Mouse (Mus musculus): ENCODE measurements around the gene Pi4ka. TPM values are rescaled to one million over a fixed set of nuclear protein-coding genes. Genes with fewer than 3 reads are reported as not detected.
"Not testable (repeated sequence)": the region's sequence is repeated elsewhere in the genome, so short reads cannot be mapped to it uniquely, and the experiment has no call there.

Gene Pi4ka
- polyA plus RNA-seq, 1 experiment from 2014 or later = 35.5 TPM

- Histone ChIP-seq H3K27me3 (no peaks in the 10 kb centered on the region), H3K36me3 (no peaks in the 10 kb centered on the region), H3K4me3 (no peak overlapping the region), H3K27ac (no peak overlapping the region), H3K9ac (no peak overlapping the region), H3K4me1 (peaks cover 33% of the 10 kb centered on the region), H3K4me2 (no peak overlapping the region), H3K9me3 (no peaks in the 10 kb centered on the region)
- 84% methylated on average over 1 of the region's 1 CpGs for WGBS
- ATAC-seq (ENCODE audit: insufficient number of reproducible peaks, insufficient read depth, low FRiP score, low TSS enrichment, low read depth) = no peak
Measured at GRCm38 (mm10) chr16:17244996-17245395, 161.1 kb downstream of the Pi4ka start.

- 0 out of 2 replicates have a peak overlapping the region, but pooled peaks have one; percentile 28 for H3K27ac ChIP-seq
- no peak for ATAC-seq (ENCODE audit: insufficient number of reproducible peaks, insufficient read depth, low FRiP score, low TSS enrichment, low read depth)
- H3K4me1 ChIP-seq = peaks cover 39% of the 10 kb centered on the region
- WGBS = 44% methylated on average over 1 of the region's 1 CpGs
- H3K9ac ChIP-seq = no peak overlapping the region
- H3K27me3 ChIP-seq = no peaks in the 10 kb centered on the region
- H3K4me3 ChIP-seq = no peak overlapping the region
- no peak overlapping the region for H3K4me2 ChIP-seq
- H3K9me3 ChIP-seq = no peaks in the 10 kb centered on the region
- no peaks in the 10 kb centered on the region for H3K36me3 ChIP-seq
Measured at GRCm38 (mm10) chr16:17243731-17244130, 162.4 kb downstream of the Pi4ka start.

DNA sequence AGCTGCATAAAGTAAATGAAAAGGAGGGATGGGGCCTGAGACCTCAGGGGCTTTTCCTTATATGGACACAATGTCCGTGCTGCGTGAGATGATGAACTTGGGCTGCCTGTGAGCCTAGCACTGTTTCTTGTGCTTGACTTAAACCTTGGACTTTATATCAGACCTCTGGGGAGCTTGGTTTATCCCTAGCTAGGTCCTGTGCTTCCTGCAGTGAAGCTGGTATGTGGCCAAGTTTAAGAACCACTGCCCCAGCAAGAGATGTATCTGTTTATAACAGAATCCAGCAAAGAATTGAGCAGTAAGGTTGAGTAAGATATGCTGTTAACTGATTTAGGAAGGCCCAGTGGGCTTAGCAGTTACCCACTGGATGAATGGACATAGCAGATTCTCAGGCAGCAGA lies 166.7 kb downstream of the Pi4ka start:
- no peaks in the 10 kb centered on the region for H3K9me3 ChIP-seq
- H3K4me1 ChIP-seq = peaks cover 51% of the 10 kb centered on the region
- H3K9ac ChIP-seq = no peak overlapping the region
- H3K4me2 ChIP-seq = no peak overlapping the region
- H3K4me3 ChIP-seq = no peak overlapping the region
- no peak overlapping the region for H3K27ac ChIP-seq
- H3K27me3 ChIP-seq = no peaks in the 10 kb centered on the region
- no peak for ATAC-seq (ENCODE audit: insufficient number of reproducible peaks, insufficient read depth, low FRiP score, low TSS enrichment, low read depth)
- WGBS = 86% methylated on average over 2 of the region's 2 CpGs
- H3K36me3 ChIP-seq = no peaks in the 10 kb centered on the region

DNA sequence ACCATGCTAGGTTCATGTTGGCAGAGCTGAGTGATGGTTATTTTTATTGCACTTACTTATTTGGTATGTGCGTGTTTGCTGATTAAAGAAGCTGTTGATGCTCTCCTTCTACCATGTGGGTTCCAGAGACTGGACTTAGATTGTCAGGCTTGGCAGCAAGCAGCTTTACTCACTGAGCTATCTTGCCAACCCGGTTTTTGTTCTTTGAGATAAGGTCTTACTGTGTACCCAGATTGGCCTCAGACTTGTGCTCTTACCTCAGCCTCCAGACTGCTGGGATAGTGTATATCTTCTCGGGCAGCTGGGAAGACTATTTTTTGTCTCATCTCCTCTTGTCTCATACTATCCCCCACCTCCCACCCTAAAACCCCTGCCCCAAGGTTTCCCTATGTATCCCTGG lies 168.5 kb downstream of the Pi4ka start:
- Histone ChIP-seq H3K9me3 (no peaks in the 10 kb centered on the region), H3K27ac (no peak overlapping the region), H3K9ac (no peak overlapping the region), H3K4me2 (no peak overlapping the region), H3K36me3 (no peaks in the 10 kb centered on the region), H3K27me3 (no peaks in the 10 kb centered on the region), H3K4me1 (peaks cover 45% of the 10 kb centered on the region), H3K4me3 (no peak overlapping the region)
- no peak for ATAC-seq (ENCODE audit: insufficient number of reproducible peaks, insufficient read depth, low FRiP score, low TSS enrichment, low read depth)
- WGBS = 84% methylated on average over 3 of the region's 3 CpGs

- 36% methylated on average over 9 of the region's 9 CpGs for WGBS
- Histone ChIP-seq H3K27me3 (no peaks in the 10 kb centered on the region), H3K4me1 (peaks cover 38% of the 10 kb centered on the region), H3K27ac (peak overlapping the region; percentile 88), H3K4me3 (peak overlapping the region; percentile 80), H3K9me3 (no peaks in the 10 kb centered on the region), H3K36me3 (no peaks in the 10 kb centered on the region), H3K9ac (peak overlapping the region; percentile 95), H3K4me2 (peak overlapping the region; percentile 85)
- ATAC-seq (ENCODE audit: insufficient number of reproducible peaks, insufficient read depth, low FRiP score, low TSS enrichment, low read depth) = no peak
Measured at GRCm38 (mm10) chr16:17234916-17235665, 171.0 kb downstream of the Pi4ka start.

- WGBS = 3% methylated on average over 12 of the region's 12 CpGs
- ATAC-seq (ENCODE audit: insufficient number of reproducible peaks, insufficient read depth, low FRiP score, low TSS enrichment, low read depth) = no peak
- peak overlapping the region; percentile 80 for H3K4me3 ChIP-seq
Measured at GRCm38 (mm10) chr16:17234499-17234895, 171.6 kb downstream of the Pi4ka start.

DNA sequence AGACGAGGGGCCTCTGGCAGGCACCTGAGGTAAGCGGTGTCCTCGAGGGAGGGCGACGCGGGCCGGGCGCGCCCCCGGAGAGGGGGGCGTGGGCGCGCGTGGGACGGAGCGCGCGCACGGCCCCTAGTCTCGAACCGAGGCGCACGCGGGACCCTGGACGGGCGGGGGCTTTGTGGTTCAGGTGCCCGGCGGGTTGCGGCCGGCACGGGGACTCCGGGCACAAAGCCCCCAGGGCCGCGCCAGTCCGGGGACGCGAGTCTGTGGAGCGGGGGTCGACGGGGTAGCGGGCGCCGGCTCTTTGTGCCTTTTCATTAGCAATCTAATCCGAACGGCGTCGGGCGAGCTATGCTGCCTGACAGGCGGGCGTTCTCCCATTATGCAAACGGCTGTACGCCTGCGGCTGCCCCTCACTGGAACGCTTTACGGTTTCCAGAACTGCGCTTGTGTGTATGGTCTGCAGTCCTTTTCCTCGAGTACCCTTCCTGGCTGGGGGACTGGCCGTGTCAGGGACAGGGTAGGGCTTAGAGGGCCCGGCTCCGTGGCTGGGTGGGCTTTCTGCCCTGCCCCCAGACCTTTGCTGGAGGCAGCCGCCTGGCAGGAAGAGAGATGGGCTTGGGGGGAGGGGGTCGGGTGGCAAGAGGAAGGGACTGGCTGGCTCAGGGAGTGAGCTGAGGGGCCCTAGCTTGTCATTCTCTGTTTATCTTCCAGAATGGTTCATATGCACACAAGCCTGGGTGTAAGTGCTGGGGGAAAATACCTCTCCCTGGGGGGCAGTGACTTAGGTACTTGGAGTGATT lies 172.2 kb downstream of the Pi4ka start:
- ATAC-seq (ENCODE audit: insufficient number of reproducible peaks, insufficient read depth, low FRiP score, low TSS enrichment, low read depth) = peak; percentile 39
- Histone ChIP-seq H3K27ac (peak overlapping the region; percentile 88), H3K4me2 (peak overlapping the region; percentile 85), H3K36me3 (no peaks in the 10 kb centered on the region), H3K9ac (peak overlapping the region; percentile 95), H3K9me3 (no peaks in the 10 kb centered on the region), H3K4me1 (peaks cover 27% of the 10 kb centered on the region), H3K27me3 (no peaks in the 10 kb centered on the region), H3K4me3 (peak overlapping the region; percentile 80)
- under 1% methylated on average over 60 of the region's 62 CpGs for WGBS

More at GRCm38 (mm10) chr16:17234499-17234895, 171.6 kb downstream of the Pi4ka start:
- no peaks in the 10 kb centered on the region for H3K27me3 ChIP-seq
- H3K9ac ChIP-seq = peak overlapping the region; percentile 95
- H3K4me1 ChIP-seq = peaks cover 33% of the 10 kb centered on the region
- H3K27ac ChIP-seq = peak overlapping the region; percentile 88
- H3K36me3 ChIP-seq = no peaks in the 10 kb centered on the region
- H3K4me2 ChIP-seq = peak overlapping the region; percentile 85
- H3K9me3 ChIP-seq = no peaks in the 10 kb centered on the region

DNA sequence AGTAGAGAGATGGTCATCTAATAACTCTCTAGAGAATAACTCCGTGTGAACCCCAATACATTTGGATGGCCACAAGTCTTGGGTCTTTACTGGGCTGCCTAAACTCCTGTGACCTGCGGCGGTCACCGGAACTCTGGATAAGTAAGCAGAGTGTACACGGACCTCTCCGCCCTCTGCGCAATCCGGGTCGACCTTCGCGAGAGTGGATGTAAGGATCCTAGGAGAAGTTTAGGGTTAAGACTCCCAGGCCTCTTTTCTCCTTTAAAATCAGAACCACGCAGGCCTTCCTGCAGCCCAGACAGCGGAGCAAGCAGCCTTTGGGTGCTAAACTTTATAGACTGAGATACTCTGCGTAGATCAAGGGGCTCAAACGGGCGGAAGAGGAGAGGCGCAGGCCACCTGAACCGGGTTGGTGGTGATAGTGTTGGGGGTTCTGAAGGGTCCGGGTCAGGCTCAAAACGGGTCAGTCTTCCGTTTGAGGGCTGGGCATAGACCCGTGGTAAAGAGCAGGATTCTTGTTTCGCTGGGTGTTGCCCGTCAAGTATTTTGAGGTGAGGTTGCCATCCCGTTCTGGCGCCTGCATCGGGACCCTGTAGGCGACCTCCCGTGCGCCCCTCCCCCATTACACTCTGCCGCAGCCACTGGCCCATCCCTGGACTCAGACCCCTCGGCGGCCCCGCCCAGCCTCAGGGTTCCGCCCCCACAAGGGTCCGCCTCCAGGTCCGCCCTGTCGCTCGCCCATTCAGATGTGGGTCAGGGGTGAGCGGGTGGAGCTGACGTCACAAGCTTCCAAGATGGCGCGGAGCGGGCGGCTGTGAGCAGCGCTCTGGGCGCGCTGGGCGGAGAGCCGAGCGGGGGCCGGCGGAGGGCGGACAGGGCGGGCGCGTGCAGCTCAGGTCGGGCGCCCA lies 173.1 kb downstream of the Pi4ka start, which contains the start of gene Hic2:
Gene Hic2, plus strand, starts transcription at position 779 of the 908 bp plus-strand sequence.
- Histone ChIP-seq H3K27me3 (no peaks in the 10 kb centered on the region), H3K36me3 (no peaks in the 10 kb centered on the region), H3K4me1 (peaks cover 25% of the 10 kb centered on the region), H3K4me2 (peak within 1 kb of the TSS; percentile 85), H3K27ac (peak within 1 kb of the TSS; percentile 88), H3K9ac (peak within 1 kb of the TSS; percentile 95), H3K4me3 (peak within 1 kb of the TSS; percentile 80), H3K9me3 (no peaks in the 10 kb centered on the region)
- under 1% methylated on average over 59 of the region's 59 CpGs for WGBS
- peak; percentile 97 for ATAC-seq (ENCODE audit: insufficient number of reproducible peaks, insufficient read depth, low FRiP score, low TSS enrichment, low read depth)

- not testable (repeated sequence) for H3K36me3 ChIP-seq; H3K9ac ChIP-seq; H3K9me3 ChIP-seq; H3K27ac ChIP-seq; H3K27me3 ChIP-seq; H3K4me3 ChIP-seq; ATAC-seq (ENCODE audit: insufficient number of reproducible peaks, insufficient read depth, low FRiP score, low TSS enrichment, low read depth); H3K4me2 ChIP-seq
- 94% methylated on average over 2 of the region's 2 CpGs for WGBS
- H3K4me1 ChIP-seq = peaks cover 25% of the 10 kb centered on the region
Measured at GRCm38 (mm10) chr16:17231523-17231922, 174.6 kb downstream of the Pi4ka start.

All from embryonic facial prominence, embryonic 13.5 days (tissue).